Mouse (Mus musculus) hindbrain, postnatal 0 days (tissue): Measurements from ENCODE around the gene Lgals4. TPM values are rescaled to one million over a fixed set of nuclear protein-coding genes. Genes with fewer than 3 reads are reported as not detected.
A peak's percentile ranks its signal among the peaks of the same experiment; 100 is the strongest.

Source experiments
- ATAC-seq: fragments of 200-750 bp; cut with Nextera tagmentation; 2 replicates; pipeline ENCODE4 v1.8.0; 2017; ENCODE audit warnings: mild to moderate bottlenecking, moderate TSS enrichment, moderate library complexity
- DNase-seq: peaks from one replicate; pipeline ENCODE4 v3.0.0-alpha.2; 2015; ENCODE audit warnings: low spot score
- H3K27ac ChIP-seq: fragments of 300-500 bp; sonication (generic); 2 replicates; pipeline ENCODE4 v1.5.1; 2014; ENCODE audit warnings: mild to moderate bottlenecking
- H3K27me3 ChIP-seq: fragments of 300-500 bp; sonication (generic); 2 replicates; pipeline ENCODE4 v1.6.1; 2014; ENCODE audit warnings: low read length, mixed read lengths; ENCODE audit not compliant: insufficient read depth
- H3K36me3 ChIP-seq: fragments of 300-500 bp; sonication (generic); 2 replicates; pipeline ENCODE4 v1.6.1; 2014; ENCODE audit warnings: low read length, mixed read lengths; ENCODE audit not compliant: insufficient read depth
- H3K4me1 ChIP-seq: fragments of 300-500 bp; sonication (generic); 2 replicates; pipeline ENCODE4 v1.6.1; 2014; ENCODE audit warnings: antibody characterized with exemption, low read length, mixed read lengths; ENCODE audit not compliant: insufficient read depth
- H3K4me2 ChIP-seq: fragments of 300-500 bp; sonication (generic); 2 replicates; pipeline ENCODE4 v1.6.1; 2014; ENCODE audit warnings: low read depth, mild to moderate bottlenecking, low read length, moderate library complexity, mixed read lengths
- H3K4me3 ChIP-seq: fragments of 300-500 bp; sonication (generic); 2 replicates; pipeline ENCODE4 v1.5.1; 2014; ENCODE audit warnings: low read length
- H3K9ac ChIP-seq: fragments of 300-500 bp; sonication (generic); replicated peaks from 2 replicates; pipeline ENCODE4 v1.6.1; 2014; ENCODE audit warnings: mild to moderate bottlenecking, low read length, moderate library complexity, mixed read lengths
- H3K9me3 ChIP-seq: fragments of 300-500 bp; sonication (generic); 2 replicates; pipeline ENCODE4 v1.6.1; 2016; ENCODE audit warnings: low read length, mixed read lengths
- CTCF ChIP-seq: IDR thresholded peaks from 2 replicates; pipeline ENCODE4 v1.5.1; 2016; ENCODE audit warnings: antibody characterized with exemption, control low read depth, low read depth
- WGBS: fragments of 180-500 bp; shearing (Covaris S2); extraction: QIAGEN DNeasy Blood & Tissue Kit; methylation state at CpG from one replicate; pipeline ENCODE4 v1.1.7; 2014; 5-methylcytosine and 5-hydroxymethylcytosine counted together
- polyA plus RNA-seq: library from polyadenylated mRNA; unstranded; fragments of >200 nt; fragmentation: Nextera tagmentation; extraction: Ambion mirVana; gene quantifications from 2 replicates; pipeline ENCODE4 v1.2.1, GENCODE M21; 2015
- total RNA-seq: library from RNA; depleted of rRNA; stranded (reverse); fragments of >200 nt; gene quantifications from 2 replicates; pipeline ENCODE4 v1.2.3, GENCODE M21; 2014

The Lgals4 gene
- total and polyA plus RNA-seq, 2 experiments from 2014 or later = 5.8 to 8.4 TPM

GRCm38 (mm10) chr7:28801451-28801850 lies 32.2 kb upstream of the Lgals4 start:
- ATAC-seq = no peak
- DNase-seq = no peak
- H3K27ac ChIP-seq = no peak overlapping the region

GRCm38 (mm10) chr7:28801901-28802670 lies 31.6 kb upstream of the Lgals4 start:
- peak overlapping the region; percentile 64 for H3K27ac ChIP-seq
- ATAC-seq (peak; percentile 57; the same call in 1 of the 2 replicates), DNase-seq (peak; percentile 57)
- H3K27me3 ChIP-seq = no peaks in the 10 kb centered on the region
- H3K9ac ChIP-seq = no peak overlapping the region
- 0 out of 2 replicates have a peak, but pooled peaks have one; percentile 10 for TF ChIP-seq CTCF
- no peaks in the 10 kb centered on the region for H3K9me3 ChIP-seq
- no peak overlapping the region for H3K4me3 ChIP-seq
- H3K4me2 ChIP-seq = no peak overlapping the region
- 15% methylated on average over 10 of the region's 10 CpGs for WGBS
- no peaks in the 10 kb centered on the region for H3K4me1 ChIP-seq
- no peaks in the 10 kb centered on the region for H3K36me3 ChIP-seq

More at GRCm38 (mm10) chr7:28801451-28801850, 32.2 kb upstream of the Lgals4 start:
- no peaks in the 10 kb centered on the region for H3K9me3 ChIP-seq
- 81% methylated on average over 3 of the region's 3 CpGs for WGBS
- no peak overlapping the region for H3K9ac ChIP-seq
- no peaks in the 10 kb centered on the region for H3K27me3 ChIP-seq
- no peaks in the 10 kb centered on the region for H3K36me3 ChIP-seq
- H3K4me1 ChIP-seq = no peaks in the 10 kb centered on the region
- no peak for TF ChIP-seq CTCF
- no peak overlapping the region for H3K4me2 ChIP-seq
- no peak overlapping the region for H3K4me3 ChIP-seq

GRCm38 (mm10) chr7:28802846-28803588 lies 30.6 kb upstream of the Lgals4 start:
- 12% methylated on average over 10 of the region's 10 CpGs for WGBS
- Histone ChIP-seq H3K4me1 (peaks cover 5% of the 10 kb centered on the region), H3K9me3 (no peaks in the 10 kb centered on the region), H3K27ac (peak overlapping the region; percentile 64; the same call in 1 of the 2 replicates), H3K9ac (no peak overlapping the region), H3K36me3 (no peaks in the 10 kb centered on the region), H3K4me3 (no peak overlapping the region), H3K27me3 (no peaks in the 10 kb centered on the region), H3K4me2 (no peak overlapping the region)
- DNase-seq = no peak
- no peak for TF ChIP-seq CTCF
- no peak for ATAC-seq

- H3K4me1 ChIP-seq = peaks cover 6% of the 10 kb centered on the region
- no peaks in the 10 kb centered on the region for H3K27me3 ChIP-seq
- H3K9ac ChIP-seq = no peak overlapping the region
- ATAC-seq = no peak
- no peak for TF ChIP-seq CTCF
- H3K36me3 ChIP-seq = no peaks in the 10 kb centered on the region
- H3K4me2 ChIP-seq = no peak overlapping the region
- no peak overlapping the region for H3K27ac ChIP-seq
- H3K4me3 ChIP-seq = no peak overlapping the region
- no peak for DNase-seq
- WGBS = 77% methylated on average over 4 of the region's 4 CpGs
- H3K9me3 ChIP-seq = no peaks in the 10 kb centered on the region
These were observed 29.9 kb upstream of the Lgals4 start for GRCm38 (mm10) chr7:28803756-28804155.

GRCm38 (mm10) chr7:28806869-28807268 lies 26.8 kb upstream of the Lgals4 start:
- DNase-seq = no peak
- no peak overlapping the region for H3K4me3 ChIP-seq
- no peaks in the 10 kb centered on the region for H3K36me3 ChIP-seq
- peaks cover 7% of the 10 kb centered on the region for H3K4me1 ChIP-seq
- H3K27me3 ChIP-seq = no peaks in the 10 kb centered on the region
- H3K27ac ChIP-seq = no peak overlapping the region
- peak; percentile 45 for TF ChIP-seq CTCF
- no peaks in the 10 kb centered on the region for H3K9me3 ChIP-seq
- H3K9ac ChIP-seq = no peak overlapping the region
- H3K4me2 ChIP-seq = no peak overlapping the region
- no peak for ATAC-seq
- WGBS = 65% methylated on average over 4 of the region's 4 CpGs

- ATAC-seq = no peak
- Histone ChIP-seq H3K36me3 (no peaks in the 10 kb centered on the region), H3K4me2 (peak overlapping the region; percentile 94), H3K9me3 (no peaks in the 10 kb centered on the region), H3K27ac (peak overlapping the region; percentile 100), H3K27me3 (no peaks in the 10 kb centered on the region), H3K9ac (peak overlapping the region; percentile 73; the same call in 1 of the 2 replicates), H3K4me3 (peak overlapping the region; percentile 84), H3K4me1 (peaks cover 15% of the 10 kb centered on the region)
- DNase-seq = no peak
- WGBS = 28% methylated on average over 6 of the region's 8 CpGs
- no peak for TF ChIP-seq CTCF
These were observed 25.9 kb upstream of the Lgals4 start for GRCm38 (mm10) chr7:28807641-28808220.
